Mouse (Mus musculus) midbrain, embryonic 13.5 days (tissue): ENCODE data around the gene Scgb1b10. TPM values are rescaled to one million over a fixed set of nuclear protein-coding genes. Genes with fewer than 3 reads are reported as not detected.
"Not testable (repeated sequence)": the region's sequence is repeated elsewhere in the genome, so short reads cannot be mapped to it uniquely, and the experiment has no call there.

Experiments used
- ATAC-seq: fragments of 200-750 bp; cut with Nextera tagmentation; 2 replicates; pipeline ENCODE4 v1.8.0; 2017; ENCODE audit warnings: mild to moderate bottlenecking, moderate TSS enrichment, moderate library complexity
- H3K27ac ChIP-seq: fragments of 300-500 bp; sonication (generic); 2 replicates; pipeline ENCODE4 v1.5.1; 2015; ENCODE audit warnings: inconsistent platforms, mild to moderate bottlenecking, moderate library complexity
- H3K27me3 ChIP-seq: fragments of 300-500 bp; sonication (generic); 2 replicates; pipeline ENCODE4 v1.6.1; 2015; ENCODE audit warnings: mild to moderate bottlenecking, inconsistent platforms
- H3K36me3 ChIP-seq: fragments of 300-500 bp; sonication (generic); 2 replicates; pipeline ENCODE4 v1.6.1; 2015; ENCODE audit warnings: mild to moderate bottlenecking, inconsistent platforms
- H3K4me1 ChIP-seq: fragments of 300-500 bp; sonication (generic); replicated peaks from 2 replicates; pipeline ENCODE4 v1.6.1; 2015; ENCODE audit warnings: inconsistent platforms
- H3K4me2 ChIP-seq: fragments of 300-500 bp; sonication (generic); replicated peaks from 2 replicates; pipeline ENCODE4 v1.6.1; 2015; ENCODE audit warnings: moderate library complexity, mild to moderate bottlenecking, inconsistent platforms
- H3K4me3 ChIP-seq: fragments of 300-500 bp; sonication (generic); replicated peaks from 2 replicates; pipeline ENCODE4 v1.5.1; 2015; ENCODE audit warnings: mild to moderate bottlenecking, inconsistent platforms
- H3K9ac ChIP-seq: fragments of 300-500 bp; sonication (generic); replicated peaks from 2 replicates; pipeline ENCODE4 v1.6.1; 2015; ENCODE audit warnings: mild to moderate bottlenecking, inconsistent platforms
- H3K9me3 ChIP-seq: fragments of 300-500 bp; sonication (generic); 2 replicates; pipeline ENCODE4 v1.6.1; 2016; ENCODE audit warnings: mild to moderate bottlenecking, inconsistent platforms
- polyA plus RNA-seq: library from polyadenylated mRNA; unstranded; fragments of >200 nt; fragmentation: Nextera tagmentation; extraction: Ambion mirVana; gene quantifications from 2 replicates; pipeline ENCODE4 v1.2.1, GENCODE M21; 2015

Gene Scgb1b10
- polyA plus RNA-seq: not detected in 2 replicates

GRCm38 (mm10) chr7:32100553-32100952 lies at the start of gene Scgb1b10:
Scgb1b10 (plus strand) TSS chr7:32100853.
- not testable (repeated sequence) for H3K4me3 ChIP-seq, H3K27ac ChIP-seq, H3K9me3 ChIP-seq, H3K4me2 ChIP-seq, ATAC-seq, H3K27me3 ChIP-seq, H3K4me1 ChIP-seq, H3K36me3 ChIP-seq, H3K9ac ChIP-seq

Other genes starting within 250 kb of the Scgb1b10 start
- not detected in 2 replicates for gene Scgb2b11, start 110.3 kb downstream of the Scgb1b10 start, polyA plus RNA-seq
- not detected in 2 replicates for gene Scgb1b11, start 122.0 kb downstream of the Scgb1b10 start, polyA plus RNA-seq
- gene Scgb2b12, start 226.4 kb downstream of the Scgb1b10 start, polyA plus RNA-seq: not detected in 2 replicates
- not detected in 2 replicates for gene Scgb1b12, start 233.3 kb downstream of the Scgb1b10 start, polyA plus RNA-seq